Mouse (Mus musculus) G1E-ER4 (cell line): ENCODE data around the gene Colgalt1. TPM values are rescaled to one million over a fixed set of nuclear protein-coding genes. Genes with fewer than 3 reads are reported as not detected.

Experiments
- GATA1 ChIP-seq: IDR thresholded peaks from one replicate; pipeline ENCODE4 v1.8.0; 2012; ENCODE audit warnings: low read length, inconsistent platforms
- polyA plus RNA-seq: library from polyadenylated mRNA; stranded (reverse); fragments of >175 nt; gene quantifications from 2 replicates; pipeline ENCODE4 v1.2.3, GENCODE M21; 2012

The Colgalt1 gene
- polyA plus RNA-seq, 1 experiment = 53.0 TPM

GRCm38 (mm10) chr8:71633981-71634667, 23.3 kb downstream of the Colgalt1 start:
- no peak for TF ChIP-seq GATA1

- no peak for TF ChIP-seq GATA1
These were observed 26.6 kb downstream of the Colgalt1 start for GRCm38 (mm10) chr8:71637149-71638095.

- TF ChIP-seq GATA1 = no peak
These were observed 27.5 kb downstream of the Colgalt1 start for GRCm38 (mm10) chr8:71638321-71638720.

DNA sequence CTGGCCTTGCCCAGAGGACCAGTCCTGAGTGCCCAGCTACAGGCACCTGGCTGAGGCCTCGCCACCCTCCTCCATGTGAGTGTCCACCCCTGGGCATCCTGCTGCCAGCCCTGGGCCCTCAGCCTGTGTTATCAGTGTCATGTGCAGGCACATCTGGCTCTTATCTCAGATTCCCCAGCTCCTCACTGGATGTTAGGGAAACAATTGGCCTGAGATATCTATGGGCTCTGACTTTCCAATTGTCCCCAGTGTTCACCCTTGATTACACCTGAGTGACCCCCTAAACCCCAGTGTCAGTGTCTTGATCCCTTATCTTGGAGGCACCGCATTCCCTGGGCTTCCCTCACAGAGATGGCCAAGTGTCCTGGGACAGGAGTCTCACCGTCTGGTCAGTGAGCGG, 28.5 kb downstream of the Colgalt1 start:
- TF ChIP-seq GATA1 = no peak

GRCm38 (mm10) chr8:71645510-71645909, 34.7 kb downstream of the Colgalt1 start:
- no peak for TF ChIP-seq GATA1

- no peak for TF ChIP-seq GATA1
These were observed 43.8 kb downstream of the Colgalt1 start for GRCm38 (mm10) chr8:71654600-71654999.

DNA sequence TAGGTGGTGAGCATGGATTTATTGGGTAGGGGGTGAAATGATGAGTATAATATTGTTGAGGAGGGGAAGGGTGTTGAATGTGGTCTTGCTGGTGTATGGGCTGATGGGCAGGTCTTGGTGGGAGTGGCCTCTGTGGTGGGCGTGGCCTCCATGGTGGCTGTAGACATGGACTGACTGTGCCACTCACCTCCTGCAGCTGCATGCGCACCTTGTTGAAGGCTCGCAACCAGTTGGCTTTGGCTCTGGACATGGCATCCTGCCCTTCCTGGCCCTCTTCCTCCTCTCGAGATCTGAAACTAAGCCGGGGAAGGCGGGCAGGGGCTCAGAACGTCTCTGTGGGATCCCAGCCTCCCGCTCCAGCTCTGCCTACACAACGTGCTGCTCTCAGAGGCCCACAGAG, 47.0 kb downstream of the Colgalt1 start:
- TF ChIP-seq GATA1 = no peak

- TF ChIP-seq GATA1 = no peak
These were observed 47.8 kb downstream of the Colgalt1 start for GRCm38 (mm10) chr8:71658515-71659049.

DNA sequence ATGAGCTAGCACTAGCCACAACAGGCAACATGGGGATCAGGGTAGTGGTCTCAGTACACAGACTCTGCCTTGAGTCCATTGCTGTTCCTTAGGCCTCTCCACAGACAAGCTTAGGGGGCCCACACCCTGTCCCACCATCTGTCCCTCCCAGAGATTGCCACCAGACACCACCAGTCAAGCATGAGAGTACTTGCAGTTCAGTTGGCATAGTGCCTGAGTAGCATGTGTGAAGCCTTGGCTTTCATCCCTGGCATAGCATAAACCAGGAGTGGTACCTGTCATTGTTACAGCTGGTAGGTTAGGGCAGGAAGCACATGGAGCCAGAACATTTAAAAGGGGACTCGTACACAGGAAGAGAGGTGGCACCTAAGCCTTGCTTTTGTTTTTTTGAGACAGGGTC, 49.0 kb downstream of the Colgalt1 start:
- no peak for TF ChIP-seq GATA1

DNA sequence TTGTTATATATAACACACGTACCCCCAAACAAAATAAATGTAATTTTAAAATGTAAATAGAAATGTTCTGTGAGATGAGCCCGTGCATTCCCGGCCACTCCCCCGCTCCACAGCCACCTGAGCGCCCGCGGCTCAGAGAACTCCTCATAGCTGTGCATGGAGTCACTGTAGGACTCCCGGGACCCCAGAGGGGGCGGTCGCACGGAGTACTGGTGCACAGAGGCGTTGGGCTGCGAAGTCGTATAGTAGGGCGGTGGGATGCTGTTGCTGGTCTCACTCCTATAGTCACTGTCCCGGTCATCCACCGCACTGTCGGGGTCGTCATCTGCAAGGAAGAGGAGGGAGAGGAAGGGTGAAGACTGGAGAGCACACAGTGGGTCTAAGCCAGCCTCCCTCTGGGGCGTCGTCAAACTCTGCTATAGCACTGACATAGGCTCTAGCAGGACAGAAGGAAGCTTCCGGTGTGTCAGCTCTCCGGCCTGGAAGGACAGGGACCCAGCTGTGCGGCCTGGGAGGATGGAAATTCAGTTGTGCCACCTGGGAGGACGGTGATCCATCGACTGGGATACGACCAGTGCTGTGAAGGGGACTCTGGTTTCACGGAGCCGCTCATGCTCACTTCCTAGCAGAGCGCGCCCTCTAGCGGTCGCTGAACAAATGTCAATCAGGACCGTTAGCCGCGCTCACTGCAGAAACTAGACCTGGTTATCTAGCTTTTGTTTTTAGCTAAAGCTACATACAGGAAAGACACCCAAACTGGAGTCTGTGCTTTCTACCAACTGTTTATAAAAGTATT, 49.7 kb downstream of the Colgalt1 start:
- TF ChIP-seq GATA1 = no peak

GRCm38 (mm10) chr8:71665331-71666130, 54.7 kb downstream of the Colgalt1 start:
- no peak for TF ChIP-seq GATA1

DNA sequence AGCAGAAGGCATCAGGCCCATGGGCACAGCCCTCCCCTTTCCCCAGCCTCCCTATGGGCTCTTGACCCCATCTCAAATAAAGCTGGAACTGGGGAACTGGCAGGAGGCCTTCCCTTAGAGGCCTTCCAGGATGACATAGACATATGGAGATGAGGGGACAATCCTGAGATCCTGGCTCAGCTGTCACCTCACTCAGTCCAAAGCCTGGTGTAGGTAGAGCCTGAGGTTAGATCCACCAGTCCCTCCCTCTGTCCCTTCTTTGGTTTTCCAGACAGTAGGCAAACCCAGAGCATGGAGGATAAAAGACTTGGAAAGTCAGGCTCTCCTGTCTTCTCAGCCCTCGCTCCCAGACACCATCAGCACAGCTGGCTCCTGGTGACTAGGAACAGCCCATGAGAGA, 56.1 kb downstream of the Colgalt1 start:
- TF ChIP-seq GATA1 = no peak

DNA sequence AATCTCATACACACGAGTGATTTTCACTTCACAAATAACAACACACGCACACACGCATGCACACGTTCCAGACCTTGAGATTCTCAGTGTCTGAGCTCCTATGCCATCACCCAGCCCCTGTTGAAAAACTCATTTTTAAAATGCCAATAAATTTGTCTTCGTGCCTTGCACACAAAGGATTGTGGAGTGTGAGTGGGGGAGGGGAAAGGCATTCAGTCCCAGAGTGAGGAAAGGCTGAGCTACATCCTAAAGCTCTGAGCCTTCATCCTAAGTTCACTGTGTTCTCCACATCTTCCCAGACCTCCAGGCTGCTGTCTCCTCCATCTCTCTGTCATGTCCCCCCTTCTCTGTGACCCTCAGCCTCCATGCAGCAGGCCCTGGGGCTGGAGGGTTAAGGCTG, 56.5 kb downstream of the Colgalt1 start:
- no peak for TF ChIP-seq GATA1

- TF ChIP-seq GATA1 = no peak
These were observed 57.6 kb downstream of the Colgalt1 start for GRCm38 (mm10) chr8:71668220-71668975.
